23 mouse cellular contexts compared by ENCODE assay signal in the genomic region with DNA sequence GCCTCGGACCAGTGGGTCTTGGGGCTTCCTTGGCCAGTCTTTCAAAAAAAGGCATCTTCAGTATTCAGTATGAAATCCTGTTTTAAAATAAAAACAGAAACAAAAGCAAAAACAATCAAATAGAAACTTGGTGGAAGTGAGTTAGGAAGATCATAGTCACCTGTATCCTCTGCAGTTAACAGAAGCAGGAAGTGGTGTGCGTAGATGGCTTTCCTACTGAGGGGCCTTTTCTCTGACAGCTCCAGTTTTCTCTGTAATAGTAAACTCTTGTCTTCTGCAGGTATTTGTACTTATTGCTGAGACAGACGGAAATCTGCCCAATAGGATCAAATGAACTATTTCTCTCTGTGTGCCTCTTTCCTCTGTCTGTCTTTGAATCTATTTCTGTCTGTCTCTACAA.
DNase-seq lines count a peak whose midpoint lies in the region; ATAC-seq and TF ChIP-seq lines count a peak whose summit lies in the region.
"Had no signal": no experiment of that assay in that cellular context is flagged by ENCODE, and none has a peak within 500 bp of the region (broad histone marks: within the 10 kb centered on the region; RNA-seq: fewer than 3 reads in every experiment).

No protein-coding gene starts in this region.

- TF ChIP-seq POLR2A in thymus, adult 2 months (IDR thresholded peaks at IDR 0.05; ENCODE audit: control insufficient read depth, extremely low read depth, insufficient read depth, low read length, poor library complexity): no peak

- H3K27ac ChIP-seq in thymus, adult 2 months (ENCODE audit: control insufficient read depth, insufficient read depth, low read length): peak overlapping the region; percentile 39; the same call in 1 of the 2 replicates
- no peak overlapping the region for H3K27ac ChIP-seq in hindbrain, embryonic 14.5 days
- H3K27ac ChIP-seq: forebrain, embryonic 10.5 days; forebrain, embryonic 13.5 days; heart, adult 2 months; heart, embryonic 10.5 days; heart, embryonic 13.5 days; hindbrain, embryonic 12.5 days had no signal

- no peak overlapping the region for H3K9ac ChIP-seq in hindbrain, embryonic 14.5 days
- H3K9ac ChIP-seq: forebrain, embryonic 13.5 days; heart, embryonic 13.5 days; hindbrain, embryonic 12.5 days had no signal

- ATAC-seq in CD4-positive, CD25-positive, alpha-beta regulatory T cell, adult 4 months: peak; percentile 83
- ATAC-seq in inflammation-experienced regulatory T-cells, adult 6 months: peak; percentile 93
- no peak for ATAC-seq in hindbrain, embryonic 14.5 days (ENCODE audit: low FRiP score)
- ATAC-seq: forebrain, embryonic 13.5 days; forebrain, embryonic 16.5 days; hindbrain, embryonic 16.5 days; intestine, embryonic 16.5 days had no signal

- no peaks in the 10 kb centered on the region for H3K27me3 ChIP-seq in thymus, adult 2 months (ENCODE audit: control insufficient read depth, insufficient read depth, low read length)
- H3K27me3 ChIP-seq in hindbrain, embryonic 14.5 days (ENCODE audit: control insufficient read depth, insufficient read depth, low read length): no peaks in the 10 kb centered on the region
- H3K27me3 ChIP-seq: forebrain, embryonic 13.5 days; heart, embryonic 13.5 days; hindbrain, embryonic 12.5 days had no signal

- no peak overlapping the region for H3K4me2 ChIP-seq in hindbrain, embryonic 14.5 days (replicated peaks)
- H3K4me2 ChIP-seq: forebrain, embryonic 13.5 days; hindbrain, embryonic 12.5 days had no signal

- no peaks in the 10 kb centered on the region for H3K36me3 ChIP-seq in thymus, adult 2 months (ENCODE audit: control insufficient read depth, insufficient read depth, low read length)
- H3K36me3 ChIP-seq in hindbrain, embryonic 14.5 days (replicated peaks; ENCODE audit: control insufficient read depth, insufficient read depth): no peaks in the 10 kb centered on the region
- H3K36me3 ChIP-seq: forebrain, embryonic 10.5 days; heart, embryonic 10.5 days; heart, embryonic 13.5 days; hindbrain, embryonic 12.5 days had no signal

- DNase-seq in thymus, adult 2 months: no peak
- DNase-seq in thymus, postnatal 10 days (ENCODE audit: low spot score in 2 of 2): no peak
- no peak for DNase-seq in hindbrain, embryonic 14.5 days (ENCODE audit: low spot score)
- DNase-seq in cerebellum, postnatal 36 days: no peak
- DNase-seq: adrenal gland, postnatal 25 days; cerebellum, adult 11-12 months; cerebellum, adult 8-10 months; cerebellum, postnatal 10 days; gastrocnemius, postnatal 10 days; gastrocnemius, postnatal 36 days; heart, adult 2 months; heart, postnatal 14 days; heart, postnatal 4 days had no signal

- WGBS in thymus, adult 2 months: 50% methylated on average over 3 of the region's 3 CpGs
- WGBS in hindbrain, embryonic 14.5 days: 90% methylated on average over 3 of the region's 3 CpGs

- H3K9me3 ChIP-seq in hindbrain, embryonic 14.5 days (ENCODE audit: control insufficient read depth, low read length): no peaks in the 10 kb centered on the region
- H3K9me3 ChIP-seq: forebrain, embryonic 10.5 days; forebrain, embryonic 13.5 days; heart, embryonic 10.5 days; heart, embryonic 13.5 days; hindbrain, embryonic 12.5 days had no signal

- H3K4me3 ChIP-seq in thymus, adult 2 months (ENCODE audit: control insufficient read depth, insufficient read depth, low read length): no peak overlapping the region
- no peak overlapping the region for H3K4me3 ChIP-seq in hindbrain, embryonic 14.5 days (replicated peaks; ENCODE audit: low read length)
- H3K4me3 ChIP-seq: forebrain, embryonic 10.5 days; forebrain, embryonic 13.5 days; heart, adult 2 months; heart, embryonic 10.5 days; heart, embryonic 13.5 days; hindbrain, embryonic 12.5 days had no signal

- peaks cover 2% of the 10 kb centered on the region for H3K4me1 ChIP-seq in thymus, adult 2 months (replicated peaks; ENCODE audit: control insufficient read depth, insufficient read depth, low read length)
- H3K4me1 ChIP-seq in hindbrain, embryonic 14.5 days (replicated peaks; ENCODE audit: control insufficient read depth, insufficient read depth, low read length): no peaks in the 10 kb centered on the region
- H3K4me1 ChIP-seq: forebrain, embryonic 10.5 days; forebrain, embryonic 13.5 days; heart, embryonic 10.5 days; hindbrain, embryonic 12.5 days had no signal

- TF ChIP-seq CTCF in thymus, adult 2 months (IDR thresholded peaks at IDR 0.05; ENCODE audit: borderline replicate concordance, control insufficient read depth, extremely low read depth, insufficient read depth, low read length, poor library complexity): no peak
